Mouse (Mus musculus) thymus, postnatal 36 days (tissue): ENCODE data around the gene Mamdc2.
"Not testable (repeated sequence)": the region's sequence is repeated elsewhere in the genome, so short reads cannot be mapped to it uniquely, and the experiment has no call there.

Source experiments
- DNase-seq, 2 experiments: peaks; one replicate each; pipeline ENCODE4 v3.0.0; 2022; ENCODE audit warnings: mixed read lengths in 2 of 2

The Mamdc2 gene

GRCm38 (mm10) chr19:23447988-23448497 lies at the start of gene Mamdc2:
TSS of gene Mamdc2 (minus strand) at chr19:23448442.
- peak; percentile 1 to 5 for DNase-seq

DNA sequence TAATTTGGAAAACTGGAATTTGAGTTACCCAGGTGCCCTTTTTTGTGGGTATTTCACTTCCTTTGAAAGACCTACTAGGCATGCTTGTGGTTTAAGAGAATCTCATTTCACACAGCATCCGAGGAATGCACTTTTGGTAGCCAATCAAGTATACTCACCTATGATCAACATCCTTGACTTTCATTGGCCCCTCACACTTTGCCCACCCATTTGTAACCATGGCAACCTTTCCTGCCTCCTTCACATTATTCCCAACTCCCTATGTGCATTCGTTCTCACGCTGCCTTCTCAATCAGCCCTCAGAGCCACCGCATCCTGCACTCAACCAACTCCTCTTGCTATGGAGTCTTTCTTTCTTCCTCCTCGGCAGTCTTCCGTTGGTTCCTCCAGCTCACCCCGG lies 49.8 kb upstream of the Mamdc2 start:
- no peak for DNase-seq

GRCm38 (mm10) chr19:23497171-23497917 lies 49.1 kb upstream of the Mamdc2 start:
- no peak for DNase-seq

DNA sequence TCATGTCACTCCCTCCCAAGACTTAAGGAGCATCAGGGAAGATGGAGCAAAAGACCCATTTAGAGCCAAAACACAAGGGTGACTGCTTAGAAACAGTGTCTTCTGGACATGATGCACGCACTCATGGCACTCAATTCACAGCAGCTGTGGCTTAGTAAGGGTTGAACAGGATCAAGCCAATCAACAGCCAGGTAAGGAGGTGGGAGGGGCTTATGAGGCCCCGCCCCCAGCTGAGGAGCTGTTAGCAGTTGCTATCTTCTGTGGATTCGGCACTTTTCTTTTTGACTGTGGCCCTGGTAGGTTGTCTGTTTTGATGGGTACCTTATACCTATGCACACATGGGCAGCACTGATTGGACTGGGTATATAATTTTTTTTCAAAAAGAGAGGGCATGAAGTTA lies 48.3 kb upstream of the Mamdc2 start:
- peak in 1 of 2 experiments; percentile 14 for DNase-seq

GRCm38 (mm10) chr19:23492663-23493062 lies 44.4 kb upstream of the Mamdc2 start:
- DNase-seq = no peak

GRCm38 (mm10) chr19:23490703-23491102 lies 42.5 kb upstream of the Mamdc2 start:
- DNase-seq = not testable (repeated sequence)

GRCm38 (mm10) chr19:23489780-23490179 lies 41.5 kb upstream of the Mamdc2 start:
- DNase-seq = no peak

- DNase-seq = no peak
Measured at GRCm38 (mm10) chr19:23487421-23487820, 39.2 kb upstream of the Mamdc2 start.

- no peak for DNase-seq
Measured at GRCm38 (mm10) chr19:23486631-23487270, 38.5 kb upstream of the Mamdc2 start.

- DNase-seq = no peak
Measured at GRCm38 (mm10) chr19:23485940-23486600, 37.8 kb upstream of the Mamdc2 start.

DNA sequence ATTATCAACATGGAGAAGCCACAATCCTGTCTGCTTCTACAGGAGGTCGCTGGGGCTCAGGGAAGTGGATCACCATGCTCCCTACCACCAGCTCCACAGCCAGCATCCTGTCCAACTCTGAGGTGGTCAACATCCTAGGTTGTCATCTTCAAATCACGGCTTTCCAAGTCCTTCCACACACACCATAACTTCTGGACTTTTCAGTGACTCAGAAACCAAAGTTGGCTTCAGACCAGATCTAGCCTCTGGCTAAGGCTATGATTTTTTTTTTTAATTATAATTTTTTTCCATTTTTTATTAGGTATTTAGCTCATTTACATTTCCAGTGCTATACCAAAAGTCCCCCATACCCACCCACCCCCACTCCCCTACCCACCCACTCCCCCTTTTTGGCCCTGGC lies 34.3 kb upstream of the Mamdc2 start:
- not testable (repeated sequence) for DNase-seq

DNA sequence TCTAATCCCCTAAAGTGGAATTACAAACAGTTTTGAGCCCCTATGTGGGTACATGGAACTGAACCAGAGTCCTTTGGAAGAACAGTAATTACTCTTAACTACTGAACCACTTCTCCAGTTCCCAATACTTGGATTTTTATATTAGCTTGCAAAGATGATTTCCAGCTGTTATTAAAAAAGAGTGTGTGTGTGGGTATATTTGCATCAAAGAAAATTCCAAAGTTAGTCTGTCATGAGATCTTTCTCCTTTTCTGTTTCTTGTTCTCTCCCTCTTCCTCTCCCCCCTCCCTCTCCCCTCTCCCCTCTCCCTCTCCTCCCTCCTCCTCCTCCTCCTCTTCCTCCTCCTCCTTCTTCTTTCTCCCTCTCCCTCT lies 31.3 kb upstream of the Mamdc2 start:
- DNase-seq = no peak

DNA sequence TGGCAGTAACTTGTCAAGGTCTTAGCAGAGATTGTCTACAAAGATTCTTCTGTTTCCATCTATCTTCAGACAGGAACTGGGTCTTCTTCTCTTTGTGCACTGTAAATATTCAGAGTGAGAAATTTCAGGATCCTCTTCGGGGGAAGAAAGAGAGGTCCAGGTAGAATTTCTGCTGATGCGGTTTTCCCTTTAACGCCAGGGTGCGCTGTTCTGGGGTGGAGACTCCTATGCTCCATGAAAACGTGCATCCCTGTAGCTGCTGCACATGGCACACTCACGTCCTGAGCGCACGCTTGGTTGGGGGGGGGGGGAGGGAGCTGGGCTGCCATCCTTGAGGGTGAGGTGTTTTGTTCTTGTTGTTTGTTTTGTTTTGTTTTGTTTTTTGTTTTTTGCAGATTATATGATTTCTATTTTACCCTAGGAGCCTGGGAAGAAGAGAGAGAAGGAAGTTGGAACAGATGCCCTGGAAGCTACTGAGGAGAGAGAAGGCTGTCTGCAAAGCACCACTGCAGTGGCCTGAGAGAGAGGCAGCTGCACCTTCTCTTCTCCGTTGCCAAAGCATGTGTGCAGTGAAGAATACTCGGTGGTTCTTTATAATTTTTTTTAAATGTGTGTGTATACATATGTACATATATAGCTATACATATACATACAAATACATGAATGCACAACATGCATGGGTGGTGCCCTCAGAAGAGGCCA lies 30.8 kb upstream of the Mamdc2 start:
- DNase-seq = no peak

- DNase-seq = no peak
Measured at GRCm38 (mm10) chr19:23477826-23478225, 29.6 kb upstream of the Mamdc2 start.

DNA sequence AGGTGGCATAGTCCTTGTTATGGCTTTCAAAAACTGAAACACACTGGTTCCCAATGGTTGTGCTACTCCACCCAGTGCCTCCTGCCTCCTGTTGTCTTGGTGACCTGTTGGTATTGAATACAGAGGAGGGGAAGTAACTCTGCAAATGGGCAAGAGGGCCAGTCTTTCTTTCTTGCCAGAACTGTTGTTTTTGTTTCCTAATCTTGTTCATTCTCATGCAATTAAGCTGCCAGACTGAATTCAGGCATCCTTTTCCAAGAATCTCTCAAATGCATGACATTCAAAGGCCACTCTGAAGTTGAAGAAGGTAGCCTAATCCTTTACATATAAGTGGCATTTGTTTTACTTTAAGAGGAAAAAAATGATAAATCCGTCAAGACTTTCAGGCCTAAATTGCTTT lies 19.6 kb upstream of the Mamdc2 start:
- DNase-seq = no peak

- no peak for DNase-seq
Measured at GRCm38 (mm10) chr19:23467011-23467410, 18.8 kb upstream of the Mamdc2 start.

- DNase-seq = no peak
Measured at GRCm38 (mm10) chr19:23457492-23457891, 9.2 kb upstream of the Mamdc2 start.

DNA sequence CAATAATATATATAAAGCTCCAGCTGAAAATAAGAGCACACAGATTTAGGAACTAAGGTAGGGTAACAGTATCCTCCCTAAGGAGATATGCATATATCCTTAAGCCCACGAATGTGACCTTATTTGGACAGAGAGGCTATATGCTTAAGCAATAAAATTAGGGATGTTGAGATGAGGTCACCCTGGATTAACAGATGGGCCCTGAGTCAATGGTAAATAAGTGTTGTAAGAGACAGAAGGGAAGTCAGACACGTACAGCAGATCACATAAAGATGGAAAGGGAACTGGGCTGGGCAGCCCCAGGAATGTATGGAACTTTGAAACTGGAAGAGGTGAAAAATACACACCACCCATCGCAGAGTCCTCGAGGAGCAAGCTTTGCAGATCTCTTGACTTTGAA lies 3.1 kb upstream of the Mamdc2 start:
- no peak for DNase-seq

- peak; percentile 2 to 6 for DNase-seq
Measured at GRCm38 (mm10) chr19:23447221-23447987, 838 bp downstream of the Mamdc2 start.

- DNase-seq = no peak
Measured at GRCm38 (mm10) chr19:23444910-23445845, 3.1 kb downstream of the Mamdc2 start.

DNA sequence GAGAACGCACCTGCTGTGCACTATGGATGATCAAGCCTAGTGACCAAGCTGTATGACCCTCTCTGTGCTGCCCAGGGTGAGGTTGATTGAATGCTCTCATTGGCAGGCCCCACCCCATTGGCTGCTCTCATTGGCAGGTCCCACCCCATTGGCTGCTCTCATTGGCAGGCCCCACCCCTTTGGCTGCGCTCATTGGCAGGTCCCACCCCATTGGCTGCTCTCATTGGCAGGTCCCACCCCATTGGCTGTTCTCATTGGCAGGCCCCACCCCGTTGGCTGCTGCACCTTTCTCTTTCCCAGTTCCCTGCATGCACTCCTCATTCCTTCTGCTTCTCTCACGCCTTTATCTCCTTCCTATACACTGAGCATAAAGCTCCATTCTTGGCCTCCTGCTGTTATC lies 12.5 kb downstream of the Mamdc2 start:
- DNase-seq = no peak
